Mouse (Mus musculus) megakaryocyte, embryonic 14.5 days (primary cell): ENCODE results near the gene Sart1.

Experiments
- FLI1 ChIP-seq: IDR thresholded peaks from 2 replicates; pipeline ENCODE4 v1.6.1; 2012; ENCODE audit warnings: low read length, inconsistent platforms, mixed read lengths
- GATA1 ChIP-seq: IDR thresholded peaks from 3 replicates; pipeline ENCODE4 v1.6.1; 2012; ENCODE audit warnings: mixed read lengths, low read length, inconsistent platforms, borderline replicate concordance

DNA sequence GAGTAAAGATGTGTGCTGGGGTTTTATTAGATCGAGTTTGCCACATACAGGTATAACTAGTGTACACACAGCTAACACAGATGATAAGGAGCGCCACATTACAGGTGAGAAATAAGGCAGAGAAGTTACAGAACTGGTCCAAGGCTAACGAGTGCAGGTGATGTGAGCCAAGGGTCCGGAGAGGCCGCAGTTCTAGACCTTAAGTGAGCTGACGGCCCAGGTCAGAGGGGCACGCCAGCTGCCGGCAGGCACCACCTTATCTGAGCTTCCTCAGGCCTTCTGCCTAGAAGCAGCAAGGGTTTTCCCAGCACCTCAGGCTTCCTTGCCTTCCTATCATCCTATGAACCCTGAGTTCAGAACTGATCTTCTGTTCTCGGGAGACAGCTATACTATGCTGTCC is 31.1 kb upstream of the Sart1 start:
- TF ChIP-seq GATA1, result no peak
- TF ChIP-seq FLI1, result no peak
